Mouse (Mus musculus): ENCODE data around the gene Mov10l1. TPM values are rescaled to one million over a fixed set of nuclear protein-coding genes. Genes with fewer than 3 reads are reported as not detected.
A peak's percentile ranks its signal among the peaks of the same experiment; 100 is the strongest.

Mov10l1 gene
- total and polyA plus RNA-seq, 2 experiments from 2014 or later, result 74.3 to 124 TPM

DNA sequence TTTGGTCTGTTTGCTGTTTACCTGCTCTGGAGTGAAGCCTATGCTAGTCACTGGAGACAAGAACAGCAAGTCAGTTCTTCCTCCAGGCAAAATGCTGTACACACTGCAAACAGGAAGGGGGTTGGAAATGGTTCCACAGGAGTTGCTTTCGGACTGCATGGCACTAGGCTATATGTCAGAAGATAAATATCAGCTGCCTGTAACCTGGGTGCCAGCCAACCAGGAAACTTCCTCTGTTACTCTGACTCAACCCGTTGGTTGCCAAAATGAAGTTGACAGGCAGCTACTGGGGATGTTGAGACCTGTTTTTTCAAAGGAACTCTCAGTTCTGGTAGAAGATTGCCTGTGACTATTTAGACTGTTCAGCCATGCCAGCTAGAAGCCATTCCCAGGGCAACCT lies 6.5 kb downstream of the Mov10l1 start:
- TF ChIP-seq EP300 (IDR thresholded peaks at IDR 0.05; ENCODE audit: low read depth) (no peak), CTCF (IDR thresholded peaks at IDR 0.05; ENCODE audit: low read depth) (no peak)
- Histone ChIP-seq H3K27ac (ENCODE audit: low read depth) (no peak overlapping the region), H3K4me2 (ENCODE audit: low read depth, low read length) (no peak overlapping the region), H3K4me1 (ENCODE audit: control insufficient read depth, insufficient read depth) (no peaks in the 10 kb centered on the region), H3K9me3 (replicated peaks; ENCODE audit: control insufficient read depth, low read length) (no peaks in the 10 kb centered on the region), H3K9ac (replicated peaks; ENCODE audit: low read depth, low read length) (no peak overlapping the region), H3K36me3 (replicated peaks; ENCODE audit: control insufficient read depth, insufficient read depth, low read length) (no peaks in the 10 kb centered on the region), H3K27me3 (ENCODE audit: control insufficient read depth, insufficient read depth, low read length) (no peaks in the 10 kb centered on the region), H3K4me3 (ENCODE audit: low read depth, low read length) (no peak overlapping the region)
- DNase-seq (ENCODE audit: low spot score) (no peak), ATAC-seq (ENCODE audit: insufficient read depth, low read depth) (no peak)
- WGBS, result 48% methylated on average over 2 of the region's 2 CpGs

GRCm38 (mm10) chr15:88998636-88999035 lies 15.9 kb downstream of the Mov10l1 start:
- DNase-seq (ENCODE audit: low spot score), result no peak
- Histone ChIP-seq H3K9ac (replicated peaks; ENCODE audit: low read depth, low read length) (no peak overlapping the region), H3K27ac (ENCODE audit: low read depth) (no peak overlapping the region), H3K36me3 (replicated peaks; ENCODE audit: control insufficient read depth, insufficient read depth, low read length) (no peaks in the 10 kb centered on the region), H3K4me1 (ENCODE audit: control insufficient read depth, insufficient read depth) (no peaks in the 10 kb centered on the region), H3K27me3 (ENCODE audit: control insufficient read depth, insufficient read depth, low read length) (no peaks in the 10 kb centered on the region), H3K4me3 (ENCODE audit: low read depth, low read length) (no peak overlapping the region), H3K9me3 (replicated peaks; ENCODE audit: control insufficient read depth, low read length) (no peaks in the 10 kb centered on the region), H3K4me2 (ENCODE audit: low read depth, low read length) (no peak overlapping the region)
- TF ChIP-seq CTCF (IDR thresholded peaks at IDR 0.05; ENCODE audit: low read depth) (no peak), EP300 (IDR thresholded peaks at IDR 0.05; ENCODE audit: low read depth) (no peak)
- no peak for ATAC-seq (ENCODE audit: insufficient read depth, low read depth)
- WGBS, result 70% methylated on average over 8 of the region's 8 CpGs

DNA sequence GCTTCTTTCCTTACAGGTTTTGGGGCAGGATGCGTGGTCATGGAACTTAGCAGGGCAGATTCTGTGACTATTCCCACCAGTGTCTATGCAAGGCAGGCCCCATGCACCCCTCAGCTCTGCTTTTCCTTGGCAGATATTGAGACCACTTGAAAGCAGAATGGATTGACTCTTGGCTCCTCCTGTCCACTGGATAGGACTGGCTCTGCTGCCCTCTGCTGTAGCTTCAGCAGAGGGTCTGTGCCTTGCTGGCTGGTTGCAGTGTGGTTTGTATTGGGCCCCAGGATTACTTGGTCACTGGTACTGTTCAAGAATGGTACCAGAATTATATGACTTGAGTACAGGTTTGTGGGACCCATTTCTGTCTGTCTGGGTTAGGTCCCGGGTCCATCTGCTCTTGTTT lies 16.4 kb downstream of the Mov10l1 start:
- Histone ChIP-seq H3K9ac (replicated peaks; ENCODE audit: low read depth, low read length) (no peak overlapping the region), H3K27me3 (ENCODE audit: control insufficient read depth, insufficient read depth, low read length) (no peaks in the 10 kb centered on the region), H3K4me3 (ENCODE audit: low read depth, low read length) (no peak overlapping the region), H3K9me3 (replicated peaks; ENCODE audit: control insufficient read depth, low read length) (no peaks in the 10 kb centered on the region), H3K4me1 (ENCODE audit: control insufficient read depth, insufficient read depth) (no peaks in the 10 kb centered on the region), H3K36me3 (replicated peaks; ENCODE audit: control insufficient read depth, insufficient read depth, low read length) (no peaks in the 10 kb centered on the region), H3K27ac (ENCODE audit: low read depth) (no peak overlapping the region), H3K4me2 (ENCODE audit: low read depth, low read length) (no peak overlapping the region)
- 88% methylated on average over 2 of the region's 2 CpGs for WGBS
- DNase-seq (ENCODE audit: low spot score), result peak; percentile 12
- ATAC-seq (ENCODE audit: insufficient read depth, low read depth), result peak; percentile 67; the same call in 1 of the 2 replicates
- peak; percentile 62 for TF ChIP-seq CTCF (IDR thresholded peaks at IDR 0.05; ENCODE audit: low read depth)
- no peak for TF ChIP-seq EP300 (IDR thresholded peaks at IDR 0.05; ENCODE audit: low read depth)

DNA sequence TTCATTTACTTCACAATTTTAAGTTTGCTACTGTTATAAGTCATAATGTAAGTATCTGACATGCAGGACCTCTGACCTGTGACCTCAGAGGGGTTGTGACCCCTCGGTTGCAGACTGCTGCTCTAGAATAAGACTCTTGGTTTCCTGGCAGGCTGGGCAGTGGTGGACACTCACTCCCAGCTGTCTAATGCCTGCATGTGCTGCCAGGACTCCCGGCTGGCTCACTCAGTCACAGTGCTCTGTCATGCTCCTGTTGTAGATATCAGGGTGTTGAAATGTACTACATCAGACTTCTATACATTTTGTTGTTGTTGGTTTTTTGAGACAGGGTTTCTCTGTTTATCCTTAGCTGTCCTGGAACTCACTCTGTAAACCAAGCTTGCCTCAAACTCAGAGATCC lies 17.7 kb downstream of the Mov10l1 start:
- no peaks in the 10 kb centered on the region for H3K4me1 ChIP-seq (ENCODE audit: control insufficient read depth, insufficient read depth)
- no peak overlapping the region for H3K4me3 ChIP-seq (ENCODE audit: low read depth, low read length)
- DNase-seq (ENCODE audit: low spot score) (no peak), ATAC-seq (ENCODE audit: insufficient read depth, low read depth) (no peak)
- H3K27me3 ChIP-seq (ENCODE audit: control insufficient read depth, insufficient read depth, low read length), result no peaks in the 10 kb centered on the region
- no peaks in the 10 kb centered on the region for H3K36me3 ChIP-seq (replicated peaks; ENCODE audit: control insufficient read depth, insufficient read depth, low read length)
- H3K27ac ChIP-seq (ENCODE audit: low read depth), result no peak overlapping the region
- H3K9me3 ChIP-seq (replicated peaks; ENCODE audit: control insufficient read depth, low read length), result no peaks in the 10 kb centered on the region
- H3K9ac ChIP-seq (replicated peaks; ENCODE audit: low read depth, low read length), result no peak overlapping the region
- TF ChIP-seq CTCF (IDR thresholded peaks at IDR 0.05; ENCODE audit: low read depth), result no peak
- TF ChIP-seq EP300 (IDR thresholded peaks at IDR 0.05; ENCODE audit: low read depth), result no peak
- H3K4me2 ChIP-seq (ENCODE audit: low read depth, low read length), result no peak overlapping the region
- 39% methylated on average over 2 of the region's 2 CpGs for WGBS

- DNase-seq (ENCODE audit: low spot score) (no peak), ATAC-seq (ENCODE audit: insufficient read depth, low read depth) (no peak)
- no peaks in the 10 kb centered on the region for H3K36me3 ChIP-seq (replicated peaks; ENCODE audit: control insufficient read depth, insufficient read depth, low read length)
- H3K27me3 ChIP-seq (ENCODE audit: control insufficient read depth, insufficient read depth, low read length), result no peaks in the 10 kb centered on the region
- no peak overlapping the region for H3K4me3 ChIP-seq (ENCODE audit: low read depth, low read length)
- no peak overlapping the region for H3K4me2 ChIP-seq (ENCODE audit: low read depth, low read length)
- TF ChIP-seq EP300 (IDR thresholded peaks at IDR 0.05; ENCODE audit: low read depth), result no peak
- TF ChIP-seq CTCF (IDR thresholded peaks at IDR 0.05; ENCODE audit: low read depth), result no peak
- no peaks in the 10 kb centered on the region for H3K4me1 ChIP-seq (ENCODE audit: control insufficient read depth, insufficient read depth)
- no peak overlapping the region for H3K9ac ChIP-seq (replicated peaks; ENCODE audit: low read depth, low read length)
- H3K27ac ChIP-seq (ENCODE audit: low read depth), result no peak overlapping the region
- H3K9me3 ChIP-seq (replicated peaks; ENCODE audit: control insufficient read depth, low read length), result no peaks in the 10 kb centered on the region
- WGBS, result 65% methylated on average over 3 of the region's 3 CpGs
These were observed 18.5 kb downstream of the Mov10l1 start for GRCm38 (mm10) chr15:89001245-89001644.

GRCm38 (mm10) chr15:89007002-89007401 lies 24.3 kb downstream of the Mov10l1 start:
- Histone ChIP-seq H3K27ac (ENCODE audit: low read depth) (no peak overlapping the region), H3K4me3 (ENCODE audit: low read depth, low read length) (no peak overlapping the region), H3K4me1 (ENCODE audit: control insufficient read depth, insufficient read depth) (no peaks in the 10 kb centered on the region), H3K9ac (replicated peaks; ENCODE audit: low read depth, low read length) (no peak overlapping the region), H3K36me3 (replicated peaks; ENCODE audit: control insufficient read depth, insufficient read depth, low read length) (no peaks in the 10 kb centered on the region), H3K27me3 (ENCODE audit: control insufficient read depth, insufficient read depth, low read length) (no peaks in the 10 kb centered on the region), H3K4me2 (ENCODE audit: low read depth, low read length) (no peak overlapping the region), H3K9me3 (replicated peaks; ENCODE audit: control insufficient read depth, low read length) (no peaks in the 10 kb centered on the region)
- DNase-seq (ENCODE audit: low spot score) (no peak), ATAC-seq (ENCODE audit: insufficient read depth, low read depth) (no peak)
- WGBS, result 81% methylated on average over 7 of the region's 7 CpGs
- no peak for TF ChIP-seq EP300 (IDR thresholded peaks at IDR 0.05; ENCODE audit: low read depth)

All from heart, postnatal 0 days (tissue).